Mouse (Mus musculus): Measurements from ENCODE around the gene Zfp3.
"Not testable (repeated sequence)": the region's sequence is repeated elsewhere in the genome, so short reads cannot be mapped to it uniquely, and the experiment has no call there.

The Zfp3 gene

DNA sequence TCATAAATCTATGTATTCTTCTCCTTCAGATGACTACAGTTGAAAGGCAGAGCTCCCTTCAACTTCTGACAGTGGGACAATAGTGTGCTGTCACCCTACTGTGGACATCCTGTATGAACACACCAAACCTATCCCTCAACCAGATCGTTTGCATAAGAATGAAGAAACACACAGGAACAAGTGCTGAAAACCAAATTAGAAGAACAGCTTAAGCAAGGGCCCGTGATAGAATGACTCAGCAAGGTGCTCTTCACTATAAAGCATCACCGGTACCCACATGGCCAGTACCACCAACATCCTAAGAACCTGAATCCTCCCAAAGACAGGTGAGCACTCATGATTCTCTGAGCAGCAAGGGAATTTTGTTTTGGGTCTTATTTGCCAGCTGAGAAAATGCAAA is 3.6 kb upstream of the Zfp3 start:
- not testable (repeated sequence) for DNase-seq (ENCODE audit: low spot score)

DNA sequence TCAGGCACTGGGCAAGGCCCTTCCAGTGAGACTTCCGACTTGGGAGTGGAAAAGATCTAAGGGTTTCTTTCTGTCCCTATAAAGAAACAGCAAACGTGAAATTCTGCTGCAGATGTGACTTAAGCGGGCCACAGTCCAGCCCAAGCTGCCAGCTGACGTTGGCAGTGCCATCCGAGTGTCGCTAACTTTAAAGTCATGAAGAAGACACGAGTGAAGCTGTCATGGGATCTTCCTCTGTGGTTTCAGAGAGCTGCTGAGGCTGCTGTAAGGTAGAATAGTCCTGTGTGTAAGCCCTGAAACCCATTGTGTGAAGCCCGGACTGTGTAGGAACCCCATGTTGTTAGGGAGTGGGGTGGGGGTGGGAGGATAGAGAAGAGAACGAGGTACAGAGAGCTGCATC is 1.4 kb upstream of the Zfp3 start:
- no peak for DNase-seq (ENCODE audit: low spot score)

DNA sequence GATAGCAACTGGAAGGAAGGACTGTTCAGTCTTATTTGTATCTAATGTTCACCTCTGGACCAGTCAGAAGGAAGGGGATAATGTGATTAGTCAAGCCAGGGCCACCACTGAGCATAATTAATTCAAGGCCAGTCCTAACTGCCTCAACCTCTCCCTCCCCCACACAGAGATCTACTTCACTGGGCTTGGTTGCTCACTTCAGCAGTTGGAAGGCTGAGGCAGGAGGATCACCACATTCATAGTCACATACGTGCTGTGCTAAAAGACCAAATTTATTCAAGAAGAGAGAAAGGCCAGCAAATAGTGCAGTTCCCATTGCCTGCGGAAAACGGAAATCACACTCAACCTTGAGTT is 450 bp upstream of the Zfp3 start:
- DNase-seq (ENCODE audit: low spot score) = no peak

DNA sequence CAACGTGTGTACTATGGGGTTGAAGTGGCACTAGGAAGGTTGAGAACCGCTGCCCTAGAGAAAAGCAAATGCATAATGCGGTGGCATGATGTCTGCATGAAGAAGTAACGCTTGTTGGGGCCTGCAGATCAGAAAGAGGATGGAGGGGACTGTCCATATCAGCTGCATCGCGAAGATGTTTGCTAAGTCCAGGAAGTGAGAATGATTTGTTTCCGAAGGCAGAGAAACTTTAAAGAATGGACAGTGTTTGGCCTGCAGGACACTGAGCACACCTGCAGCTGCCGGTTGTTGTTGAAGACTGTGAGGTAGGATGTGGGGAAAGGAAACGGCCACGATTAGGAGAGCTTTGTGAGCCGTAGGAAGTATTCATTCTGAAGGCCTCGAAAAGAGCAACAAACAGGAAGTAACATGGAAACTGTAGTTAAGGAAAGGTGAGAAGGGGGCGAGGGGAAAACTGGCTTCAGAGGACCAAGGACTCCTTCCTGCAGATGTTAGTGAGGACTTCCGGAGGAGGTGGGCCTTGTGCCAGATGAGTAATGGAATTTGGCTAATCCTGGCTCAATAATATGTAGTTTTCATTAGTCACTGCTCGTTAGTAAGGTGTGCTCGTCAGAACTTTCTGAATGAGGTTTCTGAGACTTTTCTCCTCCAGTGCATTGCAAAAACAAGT is 1.9 kb downstream of the Zfp3 start:
- no peak for DNase-seq (ENCODE audit: low spot score)

- DNase-seq (ENCODE audit: low spot score) = no peak
Observed at GRCm38 (mm10) chr11:70770804-70771203, 6.8 kb downstream of the Zfp3 start.

- DNase-seq (ENCODE audit: low spot score) = peak; percentile 68
Observed at GRCm38 (mm10) chr11:70776830-70777571, 13.0 kb downstream of the Zfp3 start.

DNA sequence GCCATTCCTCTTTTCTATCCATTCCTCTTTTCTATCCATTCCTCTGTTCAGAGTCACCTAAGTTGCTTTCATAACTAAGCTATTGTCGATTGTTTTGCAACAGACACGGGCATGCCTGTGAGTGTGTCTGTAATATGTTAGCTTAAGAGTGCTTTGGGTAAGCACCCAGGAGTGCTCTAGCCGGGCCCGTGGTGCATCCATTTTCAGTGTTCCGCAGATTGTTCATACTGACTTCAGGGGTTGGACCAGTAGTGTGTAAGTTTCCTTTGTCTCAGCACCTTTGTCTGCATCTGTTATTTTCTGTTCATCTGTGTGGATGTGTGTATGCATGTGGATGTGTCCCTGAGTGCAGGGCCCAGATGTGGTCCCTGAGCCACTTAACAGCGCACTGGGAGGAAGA is 13.6 kb downstream of the Zfp3 start:
- no peak for DNase-seq (ENCODE audit: low spot score)

GRCm38 (mm10) chr11:70778058-70778457 is 14.0 kb downstream of the Zfp3 start:
- DNase-seq (ENCODE audit: low spot score) = not testable (repeated sequence)

DNA sequence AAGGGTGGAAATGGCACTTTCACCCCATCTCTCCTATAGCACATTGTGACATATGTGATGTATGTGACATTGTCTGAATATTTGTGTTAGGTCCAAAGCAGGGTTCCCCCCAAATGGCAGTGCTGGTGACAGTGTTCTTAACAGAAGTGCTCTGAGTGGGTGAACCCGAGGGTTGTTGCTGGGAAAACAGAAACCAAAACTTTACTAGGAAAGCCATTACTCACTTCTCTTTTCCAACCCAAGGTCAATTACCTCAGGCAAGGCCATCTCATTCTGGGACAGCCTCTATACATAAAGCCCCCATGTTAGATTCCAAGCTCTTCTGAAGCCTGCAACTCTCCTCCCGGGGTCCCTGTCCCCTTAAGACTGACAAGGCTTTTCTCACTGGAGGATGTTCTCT is 21.9 kb downstream of the Zfp3 start:
- DNase-seq (ENCODE audit: low spot score) = no peak

DNA sequence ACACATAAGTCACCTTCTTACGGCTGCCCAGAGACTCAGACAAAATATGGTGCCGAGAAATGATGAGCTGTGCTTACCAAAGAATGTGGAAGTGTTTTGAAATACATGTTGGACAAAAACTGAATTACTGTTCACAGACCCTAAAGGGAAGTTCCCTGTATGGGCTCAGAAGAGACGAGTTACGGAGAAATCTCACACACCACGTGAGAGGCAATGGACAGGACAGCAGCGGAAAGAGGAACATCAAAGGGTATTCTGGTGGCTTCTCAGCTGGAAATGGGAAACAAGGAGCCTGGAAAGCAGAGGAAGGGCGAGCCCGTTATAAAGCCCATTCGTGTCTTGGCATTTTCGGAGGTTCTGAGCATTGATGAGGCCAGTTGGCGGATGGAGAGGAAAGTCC is 23.0 kb downstream of the Zfp3 start:
- DNase-seq (ENCODE audit: low spot score) = no peak

DNA sequence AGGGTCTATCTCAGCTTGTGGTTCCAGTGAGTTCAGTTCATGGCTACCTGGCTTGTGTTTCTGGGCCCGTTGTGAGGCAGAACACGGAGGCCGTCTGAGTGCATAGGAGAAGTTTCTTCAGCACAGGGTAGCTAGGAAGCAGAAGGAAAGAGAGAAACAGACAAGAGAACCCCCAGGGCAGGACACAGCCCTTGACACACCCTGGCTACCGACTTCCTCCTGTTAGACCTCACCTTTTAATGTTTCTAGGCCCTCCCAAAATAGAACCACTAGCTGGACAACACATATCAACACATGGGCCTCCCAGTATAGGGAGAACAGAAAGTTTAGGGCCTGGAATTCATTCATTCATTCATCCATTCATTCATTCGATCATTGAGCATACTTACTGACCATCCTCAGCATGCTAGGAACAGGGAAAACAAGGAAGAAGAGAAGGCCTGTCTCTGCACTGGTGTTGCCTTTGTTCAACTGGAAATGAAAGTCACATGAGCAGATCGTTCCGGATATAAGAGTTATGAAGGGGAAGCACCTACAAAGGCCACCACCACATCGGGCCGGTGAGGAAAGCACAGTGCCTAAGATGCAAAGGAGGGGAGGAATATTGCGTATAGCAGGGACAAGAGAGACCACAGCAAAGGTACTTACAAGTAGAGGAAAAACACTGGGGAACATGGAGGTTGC is 25.1 kb downstream of the Zfp3 start:
- no peak for DNase-seq (ENCODE audit: low spot score)

- DNase-seq (ENCODE audit: low spot score) = no peak
Observed at GRCm38 (mm10) chr11:70790426-70790825, 26.4 kb downstream of the Zfp3 start.

DNA sequence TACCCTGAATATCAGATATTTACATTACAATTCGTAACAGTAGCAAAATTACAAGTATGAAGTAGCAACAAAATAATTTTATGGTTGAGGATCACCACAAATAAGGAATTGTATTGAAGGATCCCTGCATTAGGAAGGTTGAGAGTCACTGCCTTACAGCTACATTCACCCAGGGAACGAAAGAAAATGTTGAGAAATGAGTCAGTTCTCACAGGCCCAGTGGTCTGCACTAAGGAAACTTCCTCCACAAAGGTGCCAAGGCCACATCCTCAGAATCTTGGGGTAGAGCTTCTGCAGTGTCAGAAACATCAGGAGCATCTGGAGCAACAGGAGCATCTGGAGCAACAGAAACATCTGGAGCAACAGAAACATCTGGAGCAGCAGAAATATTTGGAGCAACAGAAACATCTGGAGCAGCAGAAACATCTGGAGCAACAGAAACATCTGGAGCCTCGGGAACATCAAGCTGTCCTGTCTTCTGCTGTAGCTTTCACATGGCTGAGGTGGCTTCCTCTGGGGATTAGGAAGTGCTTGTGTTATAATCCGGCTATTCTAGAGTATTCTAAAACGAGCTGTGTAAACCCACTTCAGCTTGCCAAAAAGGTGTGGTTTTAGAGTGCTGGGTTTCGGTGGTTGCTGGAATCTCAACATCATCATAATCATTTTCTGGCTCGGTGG is 27.0 kb downstream of the Zfp3 start:
- no peak for DNase-seq (ENCODE audit: low spot score)

DNA sequence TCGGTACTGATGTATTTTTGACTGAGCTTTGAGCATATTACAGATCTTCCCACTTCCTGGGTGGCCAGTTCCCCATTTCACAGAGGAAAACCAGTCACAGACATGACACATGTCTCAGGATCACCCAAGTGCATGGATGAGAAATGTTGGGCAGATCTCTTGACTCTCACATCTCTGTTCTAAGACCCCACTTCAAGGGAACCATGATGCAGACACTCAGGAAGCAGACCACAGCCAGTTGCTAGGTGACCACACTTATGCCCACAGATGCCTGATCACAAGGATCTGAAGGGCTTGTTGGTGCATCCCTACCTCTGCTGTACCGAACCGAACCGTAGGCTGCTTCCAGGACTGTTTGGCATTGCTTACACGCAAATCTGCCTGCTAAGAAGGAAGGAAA is 27.7 kb downstream of the Zfp3 start:
- no peak for DNase-seq (ENCODE audit: low spot score)

GRCm38 (mm10) chr11:70792409-70792808 is 28.4 kb downstream of the Zfp3 start:
- no peak for DNase-seq (ENCODE audit: low spot score)

GRCm38 (mm10) chr11:70802208-70802864 is 38.3 kb downstream of the Zfp3 start:
- DNase-seq (ENCODE audit: low spot score) = no peak

DNA sequence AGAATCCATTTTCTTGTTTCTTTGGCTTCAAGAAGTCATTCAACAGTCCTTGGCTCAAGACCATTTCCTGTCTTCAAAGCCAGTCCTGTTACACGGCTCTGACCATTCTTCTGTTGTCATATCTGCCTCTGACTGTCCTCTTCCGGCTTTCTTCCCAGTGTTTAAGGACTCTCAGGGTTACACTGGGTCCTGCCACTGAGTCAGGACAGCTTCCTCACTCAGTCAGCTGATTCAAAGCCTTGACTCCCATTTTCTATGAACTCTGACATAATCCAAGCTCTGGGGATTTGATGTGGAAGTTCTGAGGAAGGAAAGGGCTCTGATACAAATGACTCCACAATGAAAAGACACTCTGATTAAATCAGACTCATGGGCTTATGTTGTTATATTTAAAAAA is 38.9 kb downstream of the Zfp3 start:
- no peak for DNase-seq (ENCODE audit: low spot score)

- DNase-seq (ENCODE audit: low spot score) = no peak
Observed at GRCm38 (mm10) chr11:70803711-70804200, 39.7 kb downstream of the Zfp3 start.

DNA sequence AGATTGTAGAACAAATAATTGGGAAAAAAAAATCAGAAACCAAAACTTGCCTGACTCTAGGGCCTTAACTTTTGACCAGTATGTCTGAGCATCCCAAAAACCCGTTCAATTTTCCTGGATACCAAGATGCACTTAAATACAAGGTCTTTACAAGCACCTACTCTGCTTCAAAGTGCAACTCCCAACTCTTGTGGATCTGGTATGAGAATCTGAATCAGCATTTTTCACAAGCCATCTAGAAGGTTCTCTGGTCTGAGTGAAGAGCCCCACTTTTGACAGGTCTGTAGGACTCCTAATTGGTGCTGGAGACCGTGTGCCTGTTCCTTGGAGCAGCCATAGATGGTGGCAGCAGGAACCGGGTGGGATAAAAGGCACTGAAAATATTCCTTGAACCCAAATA is 40.4 kb downstream of the Zfp3 start:
- DNase-seq (ENCODE audit: low spot score) = no peak

DNA sequence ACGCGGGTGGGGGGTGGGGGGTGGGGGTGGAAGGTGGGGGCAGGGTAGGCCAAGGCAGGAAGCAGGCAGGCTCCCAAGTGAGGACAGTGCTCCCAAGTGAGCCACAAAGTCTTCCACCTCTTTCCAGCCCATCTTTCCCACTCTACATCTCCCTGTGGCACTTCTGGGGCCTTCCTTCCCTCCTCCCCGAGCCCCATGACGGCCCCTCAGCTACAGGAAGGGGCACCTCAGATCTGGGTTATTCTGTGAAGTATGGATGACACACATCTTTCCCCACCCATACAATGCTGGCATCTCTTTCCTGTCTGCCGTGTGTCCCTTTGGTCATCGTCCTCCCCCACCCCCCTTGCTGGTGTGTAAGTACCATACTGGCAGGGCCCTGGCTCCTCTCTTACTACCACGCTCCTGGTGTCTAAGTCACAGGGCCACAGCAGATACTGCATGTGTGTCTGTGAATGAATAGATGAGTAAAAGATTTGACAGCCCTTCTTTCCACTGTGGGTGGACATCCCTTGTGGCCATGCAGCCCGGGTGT is 41.7 kb downstream of the Zfp3 start:
- DNase-seq (ENCODE audit: low spot score) = no peak

- no peak for DNase-seq (ENCODE audit: low spot score)
Observed at GRCm38 (mm10) chr11:70806697-70807096, 42.7 kb downstream of the Zfp3 start.

DNA sequence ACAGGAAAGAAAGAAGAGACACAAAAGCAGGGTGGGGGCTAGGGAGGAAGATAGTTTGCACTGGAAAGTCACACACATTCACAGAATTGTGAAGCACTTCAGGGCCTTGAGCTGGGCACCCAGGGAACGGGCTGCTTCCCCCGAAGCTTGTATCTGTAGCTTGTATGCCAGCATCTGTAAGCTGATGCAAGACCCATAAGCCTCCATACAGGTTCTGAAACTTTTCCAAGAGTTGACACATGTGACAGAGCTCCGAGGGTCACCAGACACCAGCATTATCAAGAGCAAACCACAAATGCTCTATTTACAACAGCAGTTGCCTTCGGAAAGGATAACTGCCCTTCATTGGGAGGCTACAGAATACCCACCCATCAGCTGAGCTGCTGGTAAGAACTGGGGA is 43.6 kb downstream of the Zfp3 start:
- DNase-seq (ENCODE audit: low spot score) = no peak

All from yolk sac, embryonic 10.5 days (tissue).